Mouse (Mus musculus) monocyte, adult 5-6 weeks (primary cell): Measurements from ENCODE around the gene Trappc2l. TPM values are rescaled to one million over a fixed set of nuclear protein-coding genes. Genes with fewer than 3 reads are reported as not detected.

Source experiments
- ATAC-seq: fragments of 153-309, 156-312 bp; replicated peaks from 2 replicates; pipeline ENCODE4 v1.8.0; 2017; ENCODE audit warnings: mild to moderate bottlenecking; ENCODE audit not compliant: low TSS enrichment, insufficient number of reproducible peaks, severe bottlenecking, poor library complexity, low FRiP score
- total RNA-seq: library from RNA; stranded (forward); fragments of 200-1000, 200-491, 200-594 nt; gene quantifications from 3 replicates; pipeline ENCODE4 v1.2.3, GENCODE M21; 2017

Gene Trappc2l
- total RNA-seq, 1 experiment from 2014 or later, result 35.7 TPM

DNA sequence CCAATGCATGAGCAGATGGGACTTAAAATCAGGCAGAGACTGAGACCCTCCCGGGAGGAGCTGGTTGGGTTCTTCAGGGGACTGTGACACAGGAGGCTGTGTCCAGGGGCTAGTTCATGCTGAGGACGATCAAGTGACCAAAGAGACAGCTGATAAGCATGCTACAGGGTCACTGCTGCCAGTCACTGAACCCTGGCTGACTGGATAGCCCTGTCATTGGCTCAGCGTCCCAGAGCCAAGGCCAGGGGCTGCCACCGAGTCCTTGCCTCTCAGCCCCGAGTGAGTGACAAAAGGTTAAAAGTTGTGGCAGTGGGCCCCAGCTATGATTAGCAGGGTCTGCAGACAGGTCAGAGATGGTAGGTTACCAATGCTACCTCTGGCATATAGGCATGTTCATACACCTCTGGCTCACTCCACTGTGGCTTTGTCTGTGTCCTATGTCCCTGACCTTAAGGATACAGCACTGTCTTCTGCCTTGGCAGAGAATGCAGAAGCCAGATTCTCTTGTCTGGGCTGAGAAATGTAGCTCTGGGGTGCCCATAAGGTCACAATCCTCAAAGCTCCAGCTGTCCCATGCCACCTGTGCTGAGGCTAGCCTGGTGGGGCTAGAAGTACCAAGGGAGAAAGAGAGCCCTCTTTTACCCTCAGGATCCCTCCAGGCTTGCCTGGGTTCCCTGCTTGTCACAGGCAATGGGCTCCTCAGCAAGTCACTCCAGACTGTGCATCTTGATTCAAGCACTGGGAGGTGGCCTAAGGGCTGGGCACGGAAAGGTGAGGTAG lies 32.9 kb downstream of the Trappc2l start:
- no peak for ATAC-seq

DNA sequence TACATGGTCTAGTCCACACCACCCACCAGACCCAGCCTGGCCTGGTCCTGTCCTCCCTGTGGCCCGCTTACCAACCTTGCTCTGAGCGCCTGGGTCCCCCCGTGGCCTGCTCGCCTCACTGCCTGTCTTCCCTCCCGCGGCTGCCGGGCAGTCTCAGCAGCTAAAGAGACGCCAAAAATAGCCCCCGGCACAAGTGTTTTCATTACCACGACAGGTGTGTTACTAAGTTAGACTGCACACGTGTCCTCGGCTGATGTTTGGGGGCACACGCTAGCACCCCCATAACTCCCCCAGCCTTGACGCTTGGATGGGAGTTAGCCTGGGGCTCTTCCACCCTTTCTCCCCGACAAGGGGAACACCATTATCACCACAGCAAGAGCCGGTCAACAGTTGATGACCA lies 34.9 kb downstream of the Trappc2l start:
- ATAC-seq, result no peak

DNA sequence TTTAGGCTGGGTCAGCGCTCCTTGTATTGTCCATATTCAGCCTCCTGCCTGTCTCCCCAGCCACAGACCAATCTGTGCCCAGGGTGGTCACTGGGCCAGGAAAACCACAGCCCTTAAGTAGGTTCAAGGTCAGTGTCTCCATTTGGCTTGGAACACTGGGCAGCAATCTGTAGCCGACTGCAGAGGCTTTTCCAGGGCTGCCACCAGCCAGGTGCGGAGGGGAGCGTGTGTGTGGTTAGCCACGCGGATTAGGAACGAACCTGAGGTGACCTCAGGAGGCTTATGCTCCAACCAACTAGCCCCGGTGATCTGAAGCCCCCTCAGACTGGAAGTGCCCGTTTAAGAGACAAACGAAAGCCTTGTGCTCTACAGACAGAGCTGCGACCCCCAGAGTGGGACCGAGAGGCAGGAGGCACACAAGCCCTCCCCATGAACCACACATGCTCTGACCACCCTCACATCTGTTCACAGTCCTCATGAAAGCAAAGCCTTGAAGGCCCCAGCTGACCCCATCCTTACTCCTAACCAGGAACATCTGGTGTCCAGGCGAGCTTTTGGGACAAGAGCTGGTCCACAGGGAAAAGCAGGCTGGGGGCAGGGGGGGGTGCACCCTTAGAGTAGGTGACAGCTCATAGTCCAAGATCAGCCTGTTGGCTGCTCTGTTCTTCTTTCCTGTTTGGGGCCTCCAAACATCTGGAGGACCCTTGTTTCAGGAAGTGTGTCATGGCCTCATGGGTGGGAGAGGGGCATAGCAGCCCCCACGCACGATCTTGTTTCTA lies 36.9 kb downstream of the Trappc2l start:
- no peak for ATAC-seq

DNA sequence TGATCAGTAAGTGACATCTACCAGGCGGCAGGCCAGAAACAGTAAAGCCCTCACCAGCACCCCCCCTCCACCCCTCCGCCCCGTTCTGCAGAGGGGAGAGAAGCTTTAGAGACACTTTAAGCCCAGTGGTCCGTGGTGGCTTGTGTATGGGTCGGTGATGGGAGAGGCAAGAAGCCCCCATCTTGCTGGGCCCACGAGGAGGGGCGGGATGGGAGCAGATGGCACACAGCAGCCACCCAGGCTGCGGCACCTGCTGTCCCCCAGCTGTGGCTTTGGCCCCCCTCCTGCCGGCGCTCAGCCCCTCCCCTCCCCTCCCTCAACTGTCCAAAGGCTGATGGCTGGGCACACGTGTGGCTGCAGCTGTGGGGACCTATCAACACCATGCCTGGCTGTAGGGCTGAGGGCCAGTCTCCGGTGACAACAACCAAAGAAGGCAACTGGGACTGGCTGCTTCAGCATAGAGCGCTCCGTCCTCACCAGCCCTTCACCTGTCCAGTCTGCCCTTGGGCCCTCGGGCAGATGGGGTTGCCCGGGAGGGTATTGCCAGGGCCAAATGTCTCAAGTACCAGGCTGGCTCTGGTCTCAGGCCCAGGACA lies 40.0 kb downstream of the Trappc2l start:
- no peak for ATAC-seq

DNA sequence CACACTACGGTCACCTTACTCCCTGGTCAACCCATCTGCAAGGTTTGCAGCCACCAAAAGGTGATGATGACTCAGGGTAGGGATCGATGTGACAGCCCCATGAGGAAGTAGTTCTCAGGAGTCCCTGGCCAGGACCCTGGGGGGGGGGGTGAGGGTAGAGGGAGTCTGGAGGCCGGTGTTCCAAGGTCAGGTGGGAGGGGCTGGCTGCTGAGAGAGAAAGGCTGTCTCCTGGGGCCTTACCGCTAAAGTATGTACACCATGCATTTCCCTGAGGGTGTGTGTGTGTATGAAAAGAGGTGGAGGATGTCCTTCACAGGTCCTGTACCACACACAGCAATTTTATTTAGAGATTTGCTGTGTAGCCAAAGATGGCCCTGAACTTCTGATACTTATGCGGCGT lies 41.2 kb downstream of the Trappc2l start:
- ATAC-seq, result no peak

DNA sequence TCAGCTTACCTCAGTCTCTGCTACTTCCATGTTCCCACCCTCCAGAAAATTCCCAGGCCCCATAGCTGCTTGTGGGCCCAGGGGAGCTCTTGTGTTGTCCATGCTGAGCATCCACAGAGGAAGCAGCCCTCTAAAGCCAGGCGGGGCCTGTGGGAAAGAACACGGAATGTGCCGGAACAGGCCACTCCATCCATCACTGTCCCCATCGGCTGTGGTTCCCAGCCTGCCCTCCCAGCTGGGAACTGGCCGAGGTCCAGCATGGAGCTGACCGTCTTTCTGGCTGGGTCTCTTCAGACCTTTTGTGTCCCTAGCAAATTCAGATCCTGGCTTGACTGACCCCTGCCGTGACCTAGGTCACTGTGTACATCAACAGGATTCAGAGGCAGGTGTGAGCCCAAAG lies 43.3 kb downstream of the Trappc2l start:
- ATAC-seq, result no peak

DNA sequence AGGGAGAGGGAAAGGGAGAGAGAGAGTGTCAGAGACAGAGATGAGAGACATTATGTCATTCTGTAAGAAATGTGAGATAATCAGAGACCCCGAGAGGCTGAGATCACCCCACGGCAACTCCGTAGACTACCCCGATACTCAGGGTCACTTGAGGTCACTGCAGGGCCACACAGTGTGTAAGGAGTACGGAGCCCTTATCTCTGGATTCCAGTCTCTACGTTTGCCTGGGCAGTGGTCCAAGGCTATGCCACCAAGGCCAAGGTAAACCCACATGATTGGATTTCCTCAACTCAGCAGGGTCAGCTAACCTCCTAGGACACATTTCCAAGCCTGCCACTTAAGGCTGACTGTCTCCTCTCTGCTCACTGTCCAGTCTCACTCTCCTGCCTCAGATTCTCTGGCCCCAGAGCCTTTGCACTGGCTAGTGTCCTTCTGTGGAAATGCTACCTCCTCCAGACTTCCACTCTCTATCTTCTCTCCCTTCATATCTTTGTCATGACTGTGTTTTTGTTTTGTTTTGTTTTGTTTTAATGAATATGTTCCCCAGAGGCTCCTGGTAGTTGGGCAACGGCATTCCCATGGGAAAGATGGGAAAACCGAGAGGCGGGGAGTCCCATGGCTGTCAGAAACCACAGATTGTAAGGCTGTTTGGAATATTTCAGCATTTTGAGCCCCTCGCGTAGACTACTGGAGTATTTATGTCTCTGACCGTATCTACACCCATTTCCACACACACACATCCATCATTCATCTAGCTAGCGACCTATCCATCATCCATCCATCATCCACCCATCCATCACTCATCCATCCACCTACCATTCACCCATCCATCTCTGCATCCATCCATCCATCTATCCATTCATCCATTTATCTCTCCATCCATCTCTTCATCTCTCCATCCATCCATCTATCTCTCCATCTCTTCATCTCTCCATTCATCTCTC lies 44.9 kb downstream of the Trappc2l start:
- no peak for ATAC-seq

DNA sequence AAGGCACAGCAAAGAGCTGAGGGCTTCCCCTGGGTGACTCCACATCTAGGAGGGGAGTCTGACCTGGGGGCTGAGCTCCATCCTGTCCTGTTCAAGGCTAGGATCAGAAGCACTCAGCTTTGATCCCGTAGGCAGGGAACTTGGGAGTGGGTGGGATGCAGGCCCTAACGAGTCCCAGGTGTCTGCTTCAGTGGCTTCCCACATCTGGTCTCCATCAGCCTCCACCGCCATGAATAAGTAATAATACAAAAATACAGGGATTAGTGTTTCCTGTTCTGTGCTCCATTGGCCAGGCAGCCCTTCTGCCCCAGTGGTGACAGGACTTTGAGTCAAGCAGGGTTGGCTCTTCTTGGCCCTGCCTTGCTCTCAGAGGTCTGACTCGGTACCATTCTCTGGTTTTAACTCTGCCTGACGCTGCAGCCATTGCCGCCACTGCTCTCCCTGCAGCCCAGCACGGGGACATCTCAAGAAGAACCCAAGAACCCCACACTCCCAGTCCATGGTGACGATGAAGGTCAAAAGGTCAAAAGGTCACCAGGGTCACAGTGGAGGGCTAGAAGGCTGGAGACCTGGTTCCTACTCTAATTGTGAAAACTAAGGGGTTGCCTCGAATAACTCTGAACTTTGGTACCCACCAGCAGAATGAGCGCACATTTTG lies 46.8 kb downstream of the Trappc2l start:
- no peak for ATAC-seq

DNA sequence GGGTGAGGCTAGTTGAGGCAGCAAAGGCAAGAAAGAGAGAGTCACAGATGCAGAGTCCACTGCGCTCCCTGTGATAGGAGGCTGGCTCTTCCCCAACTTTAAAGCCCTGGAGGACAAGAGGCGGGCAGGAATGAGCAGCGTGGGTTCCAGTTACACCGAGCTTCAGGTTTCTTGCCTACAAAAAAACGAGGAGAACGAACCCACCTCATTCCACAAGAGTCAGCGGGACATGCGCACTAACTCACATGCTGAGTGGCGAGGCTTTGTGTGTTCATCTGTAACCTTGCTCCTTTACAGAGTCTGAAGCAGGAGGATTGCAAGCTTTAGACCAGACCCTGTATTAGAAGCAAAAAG lies 47.3 kb downstream of the Trappc2l start:
- ATAC-seq, result no peak

DNA sequence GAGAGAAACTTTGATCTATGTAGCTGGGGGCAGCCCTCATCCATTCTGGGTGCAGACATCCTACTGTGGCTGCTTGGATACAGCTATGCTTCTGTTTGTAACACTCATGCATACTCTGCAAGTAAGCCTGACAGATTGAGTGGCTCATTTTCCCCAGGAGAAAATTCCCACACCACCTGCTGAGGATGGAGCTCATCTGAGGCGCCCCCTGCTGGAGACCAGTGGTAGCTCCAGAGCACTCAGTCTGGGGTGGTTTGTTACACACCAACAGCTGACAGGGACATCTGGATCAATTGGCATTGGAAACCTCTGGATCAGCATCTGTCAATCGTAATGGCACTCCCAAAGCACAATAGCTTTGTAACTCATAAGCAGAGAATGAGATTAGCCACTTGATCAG lies 48.6 kb downstream of the Trappc2l start:
- ATAC-seq, result peak; percentile 37; the same call in 1 of the 2 replicates

DNA sequence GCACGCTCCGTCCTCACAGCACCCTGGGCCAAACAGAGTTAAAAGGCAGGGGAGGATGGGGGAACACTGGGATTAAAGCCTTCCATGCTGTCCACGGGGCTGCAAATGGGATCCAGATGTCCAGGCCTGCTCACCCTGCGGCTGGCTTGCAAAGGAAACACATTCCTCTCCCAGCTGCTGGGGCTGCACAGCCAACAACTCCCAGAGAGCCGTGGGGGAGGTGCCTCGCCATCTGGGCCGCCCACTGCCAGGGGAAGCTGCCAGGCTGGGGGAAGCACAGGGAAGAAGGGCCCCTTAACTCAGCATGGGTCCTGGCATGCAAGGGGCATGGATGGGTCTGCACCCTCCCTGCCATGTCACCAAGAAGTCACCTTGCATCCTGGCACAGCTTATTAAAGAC lies 49.7 kb downstream of the Trappc2l start:
- no peak for ATAC-seq

DNA sequence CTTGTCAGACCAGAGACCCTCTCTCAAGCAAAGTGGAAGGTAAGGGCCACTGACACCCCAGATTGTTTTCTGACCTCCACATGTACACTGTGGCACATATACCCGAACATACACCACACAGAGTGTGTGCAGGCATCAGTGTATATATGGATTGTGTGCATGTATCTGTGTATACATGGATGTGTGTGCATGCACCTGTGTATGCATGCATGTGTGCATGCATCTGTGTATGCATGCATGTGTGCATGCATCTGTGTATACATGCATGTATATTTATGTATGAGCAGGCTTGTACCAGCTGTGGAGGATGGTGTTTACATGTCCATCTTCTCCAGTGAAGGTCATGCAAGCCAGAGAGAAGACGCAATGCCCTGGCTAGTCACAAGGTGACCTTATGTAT lies 50.5 kb downstream of the Trappc2l start:
- ATAC-seq, result no peak

DNA sequence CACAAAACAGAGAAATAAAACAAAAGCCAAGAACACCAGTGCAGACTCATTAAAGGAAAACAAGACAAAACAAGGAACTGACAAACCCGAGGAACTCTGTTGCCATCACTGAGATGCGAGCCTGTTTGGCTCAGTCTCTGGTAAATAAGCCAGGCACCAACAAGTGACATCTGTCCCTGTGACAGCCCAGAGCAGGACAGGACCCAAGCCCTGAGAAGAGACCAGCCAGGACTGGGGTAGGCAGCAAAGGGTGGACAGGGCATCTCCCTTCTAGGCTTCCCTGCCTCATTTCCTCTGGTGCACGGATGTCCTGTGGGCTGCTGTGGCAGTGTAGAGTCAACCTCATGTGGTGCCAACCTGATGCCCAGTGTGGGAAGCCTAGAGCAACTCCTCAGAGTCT lies 51.7 kb downstream of the Trappc2l start:
- ATAC-seq, result no peak

DNA sequence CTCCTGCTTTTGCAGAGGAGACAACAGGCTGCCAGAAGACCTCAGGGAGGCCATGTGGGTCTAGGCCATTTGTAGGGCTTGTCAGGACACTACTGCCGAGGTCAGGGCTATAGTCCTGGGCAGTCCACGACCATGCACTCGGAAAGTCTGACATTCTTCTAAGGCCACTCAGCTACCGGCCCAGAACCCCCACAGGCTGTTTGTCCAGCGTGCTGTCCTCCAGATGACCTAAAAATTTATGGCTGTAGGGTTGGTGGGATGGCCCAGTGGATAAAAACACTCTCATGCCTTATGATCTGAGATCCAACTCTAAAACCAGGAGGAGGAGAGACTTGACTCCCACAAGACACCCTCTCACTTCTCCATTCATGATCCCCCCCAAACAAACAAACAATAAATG lies 52.2 kb downstream of the Trappc2l start:
- ATAC-seq, result no peak

DNA sequence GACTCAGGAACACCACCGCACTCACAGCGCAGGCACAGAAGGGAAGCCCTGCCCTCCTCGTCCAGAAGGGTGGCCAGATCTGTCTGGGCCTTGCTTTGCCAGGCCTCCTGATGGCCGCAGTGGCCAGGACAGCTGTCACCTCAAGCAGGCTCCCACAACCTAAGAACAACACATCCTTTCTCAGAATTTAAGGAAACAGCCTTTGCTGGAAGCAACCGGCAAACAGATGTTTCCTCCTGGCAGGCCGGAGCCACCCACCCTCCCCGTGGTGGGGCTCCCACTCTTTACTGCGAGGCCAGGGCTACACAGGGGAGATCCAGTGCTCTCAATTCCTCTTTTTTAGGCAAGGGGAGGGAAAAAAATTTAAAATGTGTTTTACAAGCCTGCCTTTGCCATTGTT lies 53.8 kb downstream of the Trappc2l start:
- peak; percentile 49 for ATAC-seq

DNA sequence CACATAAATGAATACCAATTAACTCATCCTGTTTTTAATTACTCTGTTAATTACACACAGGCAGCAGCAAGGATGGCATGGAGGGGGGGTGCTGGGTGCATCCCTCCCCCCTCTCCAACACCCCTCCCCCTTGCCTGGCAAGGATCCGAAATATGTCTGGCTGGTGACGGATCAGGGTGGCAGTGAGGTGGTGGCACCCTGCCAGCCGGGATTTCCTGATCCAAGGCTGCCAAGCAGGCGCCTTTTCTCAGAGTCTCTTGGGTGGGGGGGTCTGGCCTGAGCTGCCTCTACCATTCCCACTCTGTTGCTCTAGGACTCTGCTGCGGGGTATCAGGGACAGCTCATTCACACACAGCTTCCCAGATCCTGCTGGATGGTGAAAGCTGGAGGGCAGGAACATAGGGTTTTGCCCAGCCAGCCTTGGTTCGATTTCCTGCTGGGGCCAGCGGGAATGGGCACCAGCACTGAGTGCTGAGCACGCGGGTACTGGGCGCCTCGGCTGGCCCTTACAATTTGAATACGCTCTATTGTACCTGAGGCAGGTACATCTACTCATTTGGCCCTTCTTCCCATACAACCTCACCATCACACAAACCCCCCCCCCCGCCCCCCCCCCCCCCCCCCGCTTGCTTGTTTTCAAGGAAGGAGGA lies 54.4 kb downstream of the Trappc2l start:
- ATAC-seq, result no peak
